Mouse (Mus musculus): Measurements from ENCODE around the gene Itgb2.

- no peak for TF ChIP-seq CTCF (IDR thresholded peaks at IDR 0.05; ENCODE audit: low read depth)
- TF ChIP-seq EP300 (optimal IDR thresholded peaks at IDR 0.05): no peak
Measured at GRCm38 (mm10) chr10:77485786-77486185, 44.3 kb upstream of the Itgb2 start.
